ENCODE assay signal across 8 mouse cellular contexts in genomic region chr9:108348290-108348680, GRCm38 (mm10). TPM values are rescaled to one million over a fixed set of nuclear protein-coding genes. Genes with fewer than 3 reads are reported as not detected.
DNase-seq lines count a peak whose midpoint lies in the region; ATAC-seq and TF ChIP-seq lines count a peak whose summit lies in the region.

No protein-coding gene starts in this region.

- H3K27ac ChIP-seq in heart, embryonic 14.5 days (replicated peaks in 1 of 2; ENCODE audit: control insufficient read depth in 1 of 2, insufficient read depth in 1 of 2, low read depth in 2 of 2, low read length in 2 of 2): peak overlapping the region; percentile 88 to 96
- no peak overlapping the region for H3K27ac ChIP-seq in ES-E14 (ENCODE audit: insufficient read depth, low read depth, low read length, poor library complexity, severe bottlenecking)
- H3K27ac ChIP-seq in forebrain, embryonic 15.5 days (replicated peaks): peak overlapping the region; percentile 96
- H3K27ac ChIP-seq in liver, embryonic 16.5 days (ENCODE audit: low read length): peak overlapping the region; percentile 99

- peaks cover 0 to 9% of the 10 kb centered on the region in 2 experiments; a peak in 2 of 4 replicates for H3K4me1 ChIP-seq in heart, embryonic 14.5 days (ENCODE audit: control insufficient read depth in 2 of 2, insufficient read depth in 2 of 2, low read length in 2 of 2)
- peaks cover 5% of the 10 kb centered on the region in 2 experiments for H3K4me1 ChIP-seq in ES-E14 (ENCODE audit: control insufficient read depth in 2 of 2, insufficient read depth in 2 of 2, low read length in 2 of 2, poor library complexity in 1 of 2)
- H3K4me1 ChIP-seq in forebrain, embryonic 15.5 days: peaks cover 21% of the 10 kb centered on the region
- H3K4me1 ChIP-seq in liver, embryonic 16.5 days (ENCODE audit: control insufficient read depth, low read depth, low read length): peaks cover 44% of the 10 kb centered on the region

- H3K9me3 ChIP-seq in heart, embryonic 14.5 days (ENCODE audit: control insufficient read depth, low read length): no peaks in the 10 kb centered on the region
- no peaks in the 10 kb centered on the region for H3K9me3 ChIP-seq in ES-E14 (ENCODE audit: control insufficient read depth, insufficient read depth, low read depth, low read length)
- no peaks in the 10 kb centered on the region for H3K9me3 ChIP-seq in forebrain, embryonic 15.5 days
- H3K9me3 ChIP-seq in liver, embryonic 16.5 days (replicated peaks; ENCODE audit: control insufficient read depth, low read length): no peaks in the 10 kb centered on the region

- WGBS in heart, embryonic 14.5 days: 4% methylated on average over 14 of the region's 14 CpGs
- WGBS in forebrain, embryonic 15.5 days: 8% methylated on average over 14 of the region's 14 CpGs
- under 1% methylated on average over 14 of the region's 14 CpGs for WGBS in liver, embryonic 16.5 days (ENCODE audit: insufficient replicate concordance)

- intact Hi-C loops in heart, postnatal 10 days (cut with DNase I): no loop called here

- DNase-seq in heart, postnatal 10 days: no peak
- DNase-seq in ES-E14 (ENCODE audit: low read depth, low spot score): no peak
- DNase-seq in spleen, postnatal 14 days (ENCODE audit: low spot score in 2 of 2): no peak
- no peak for DNase-seq in embryo, embryonic 11 days

- H3K9ac ChIP-seq in heart, embryonic 14.5 days (ENCODE audit: low read length): peak overlapping the region; percentile 78
- peak overlapping the region; percentile 76 for H3K9ac ChIP-seq in ES-E14 (ENCODE audit: insufficient read depth, low read depth, low read length, poor library complexity, severe bottlenecking)
- H3K9ac ChIP-seq in forebrain, embryonic 15.5 days (replicated peaks): peak overlapping the region; percentile 92
- peak overlapping the region; percentile 88 for H3K9ac ChIP-seq in liver, embryonic 16.5 days (ENCODE audit: low read depth, low read length)

- no peaks in the 10 kb centered on the region for H3K27me3 ChIP-seq in heart, embryonic 14.5 days (ENCODE audit: control insufficient read depth, insufficient read depth, low read length)
- no peaks in the 10 kb centered on the region for H3K27me3 ChIP-seq in forebrain, embryonic 15.5 days
- no peaks in the 10 kb centered on the region for H3K27me3 ChIP-seq in liver, embryonic 16.5 days (ENCODE audit: control insufficient read depth, insufficient read depth, low read depth, low read length)

- peaks cover 34% of the 10 kb centered on the region for H3K36me3 ChIP-seq in heart, embryonic 14.5 days (ENCODE audit: control insufficient read depth, insufficient read depth, low read length)
- peaks cover 12% of the 10 kb centered on the region for H3K36me3 ChIP-seq in ES-E14 (ENCODE audit: control insufficient read depth, insufficient read depth, low read length, poor library complexity, severe bottlenecking)
- peaks cover 36% of the 10 kb centered on the region for H3K36me3 ChIP-seq in forebrain, embryonic 15.5 days
- H3K36me3 ChIP-seq in liver, embryonic 16.5 days (ENCODE audit: control insufficient read depth, insufficient read depth): peaks cover 27% of the 10 kb centered on the region

- peak overlapping the region; percentile 58 to 97 for H3K4me3 ChIP-seq in heart, embryonic 14.5 days (ENCODE audit: control insufficient read depth in 1 of 2, insufficient read depth in 1 of 2, low read depth in 1 of 2, low read length in 2 of 2)
- peak overlapping the region; percentile 74 to 83 for H3K4me3 ChIP-seq in ES-E14 (ENCODE audit: insufficient read depth in 1 of 2, low read depth in 1 of 2, low read length in 2 of 2, poor library complexity in 1 of 2, severe bottlenecking in 1 of 2)
- H3K4me3 ChIP-seq in forebrain, embryonic 15.5 days: peak overlapping the region; percentile 75
- peak overlapping the region; percentile 84 for H3K4me3 ChIP-seq in liver, embryonic 16.5 days (ENCODE audit: low read depth, low read length)

- in situ Hi-C loops in ES-E14 (cut with MboI; ENCODE audit: low sequenced_read_pairs in 2 of 2, unreplicated experiment in 2 of 2): no loop called here

- ATAC-seq in heart, embryonic 14.5 days (ENCODE audit: insufficient number of reproducible peaks, insufficient read depth, low FRiP score, low read depth): no peak
- no peak for ATAC-seq in forebrain, embryonic 15.5 days (replicated peaks)
- no peak for ATAC-seq in liver, embryonic 16.5 days (ENCODE audit: low read depth)
- no peak for ATAC-seq in erythroid progenitor cell, adult 5-6 weeks (replicated peaks; ENCODE audit: low FRiP score, poor library complexity, severe bottlenecking)

- peak overlapping the region; percentile 80 for H3K4me2 ChIP-seq in heart, embryonic 14.5 days (ENCODE audit: low read length)
- peak overlapping the region; percentile 55 for H3K4me2 ChIP-seq in forebrain, embryonic 15.5 days (replicated peaks)
- peak overlapping the region; percentile 71 for H3K4me2 ChIP-seq in liver, embryonic 16.5 days (ENCODE audit: low read depth, low read length)

TF ChIP-seq in ES-E14, 5 proteins besides CTCF, POLR2A, EP300 and RAD21:
- no peak for TF ChIP-seq ZC3H11A (IDR thresholded peaks at IDR 0.05; ENCODE audit: borderline replicate concordance, low read depth, low read length)

RNA-seq across cellular contexts. Expression of gene Usp4, which starts 0.6 kb away (rescaled TPM):
- polyA plus RNA-seq in heart, embryonic 14.5 days (2014; fragmentation: Nextera tagmentation; extraction: Ambion mirVana): 88.6 and 90.1 TPM in 2 replicates
- 10 to 100 TPM; 94.3 to 95.7 TPM for total RNA-seq in heart, postnatal 10 days (2021)
- total RNA-seq in ES-E14 (2012; rRNA removed): 64.2 and 69.1 TPM in 2 replicates
- polyA plus RNA-seq in forebrain, embryonic 15.5 days (2015; fragmentation: Nextera tagmentation; extraction: Ambion mirVana): 138 and 140 TPM in 2 replicates
- 61.7 and 68.8 TPM in 2 replicates for polyA plus RNA-seq in liver, embryonic 16.5 days (2015; fragmentation: Nextera tagmentation; extraction: Ambion mirVana)
- 162 and 251 TPM in 2 replicates for total RNA-seq in erythroid progenitor cell, adult 5-6 weeks (2015; ENCODE audit: low replicate concordance)
- 123 and 148 TPM in 2 replicates for total RNA-seq in erythroid progenitor cell, adult 5-6 weeks (2017; ENCODE audit: low replicate concordance)

RNA-seq across cellular contexts. Expression of gene Gpx1, which starts 9.6 kb away (rescaled TPM):
- polyA plus RNA-seq in heart, embryonic 14.5 days (2014; fragmentation: Nextera tagmentation; extraction: Ambion mirVana): 694 and 725 TPM in 2 replicates
- total RNA-seq in heart, postnatal 10 days (2021): 100 to 1,000 TPM; 152 to 166 TPM
- 797 and 939 TPM in 2 replicates for total RNA-seq in ES-E14 (2012; rRNA removed)
- 383 and 395 TPM in 2 replicates for polyA plus RNA-seq in forebrain, embryonic 15.5 days (2015; fragmentation: Nextera tagmentation; extraction: Ambion mirVana)
- polyA plus RNA-seq in liver, embryonic 16.5 days (2015; fragmentation: Nextera tagmentation; extraction: Ambion mirVana): 5,943 and 6,062 TPM in 2 replicates
- total RNA-seq in erythroid progenitor cell, adult 5-6 weeks (2015; ENCODE audit: low replicate concordance): 4,218 and 4,387 TPM in 2 replicates
- 2,703 and 2,741 TPM in 2 replicates for total RNA-seq in erythroid progenitor cell, adult 5-6 weeks (2017; ENCODE audit: low replicate concordance)

RNA-seq across cellular contexts. Expression of gene Tcta, which starts 42.3 kb away (rescaled TPM):
- polyA plus RNA-seq in heart, embryonic 14.5 days (2014; fragmentation: Nextera tagmentation; extraction: Ambion mirVana): 36.5 and 39.4 TPM in 2 replicates
- total RNA-seq in heart, postnatal 10 days (2021): 10 to 100 TPM; 24.4 to 30.0 TPM
- total RNA-seq in ES-E14 (2012; rRNA removed): 10.0 and 11.0 TPM in 2 replicates
- 35.2 and 36.6 TPM in 2 replicates for polyA plus RNA-seq in forebrain, embryonic 15.5 days (2015; fragmentation: Nextera tagmentation; extraction: Ambion mirVana)
- polyA plus RNA-seq in liver, embryonic 16.5 days (2015; fragmentation: Nextera tagmentation; extraction: Ambion mirVana): 14.9 and 15.2 TPM in 2 replicates
- 5.9 and 11.5 TPM in 2 replicates for total RNA-seq in erythroid progenitor cell, adult 5-6 weeks (2015; ENCODE audit: low replicate concordance)
- total RNA-seq in erythroid progenitor cell, adult 5-6 weeks (2017; ENCODE audit: low replicate concordance): 2.3 and 2.4 TPM in 2 replicates

RNA-seq across cellular contexts. Expression of gene Rhoa, which starts 42.4 kb away (rescaled TPM):
- polyA plus RNA-seq in heart, embryonic 14.5 days (2014; fragmentation: Nextera tagmentation; extraction: Ambion mirVana): 229 and 289 TPM in 2 replicates
- 100 to 1,000 TPM; 328 to 329 TPM for total RNA-seq in heart, postnatal 10 days (2021)
- 82.9 and 125 TPM in 2 replicates for total RNA-seq in ES-E14 (2012; rRNA removed)
- 296 and 306 TPM in 2 replicates for polyA plus RNA-seq in forebrain, embryonic 15.5 days (2015; fragmentation: Nextera tagmentation; extraction: Ambion mirVana)
- polyA plus RNA-seq in liver, embryonic 16.5 days (2015; fragmentation: Nextera tagmentation; extraction: Ambion mirVana): 190 and 213 TPM in 2 replicates
- 157 and 175 TPM in 2 replicates for total RNA-seq in erythroid progenitor cell, adult 5-6 weeks (2015; ENCODE audit: low replicate concordance)
- total RNA-seq in erythroid progenitor cell, adult 5-6 weeks (2017; ENCODE audit: low replicate concordance): 253 and 313 TPM in 2 replicates

RNA-seq across cellular contexts. Expression of gene 1700102P08Rik, which starts 44.3 kb away (rescaled TPM):
- 0.43 TPM in 2 replicates for polyA plus RNA-seq in heart, embryonic 14.5 days (2014; fragmentation: Nextera tagmentation; extraction: Ambion mirVana)
- under 1 TPM; 0.31 to 0.74 TPM for total RNA-seq in heart, postnatal 10 days (2021)
- 1.3 and 1.5 TPM in 2 replicates for total RNA-seq in ES-E14 (2012; rRNA removed)
- polyA plus RNA-seq in forebrain, embryonic 15.5 days (2015; fragmentation: Nextera tagmentation; extraction: Ambion mirVana): 1.6 and 2.4 TPM in 2 replicates
- 0.60 and 0.70 TPM in 2 replicates for polyA plus RNA-seq in liver, embryonic 16.5 days (2015; fragmentation: Nextera tagmentation; extraction: Ambion mirVana)
- total RNA-seq in erythroid progenitor cell, adult 5-6 weeks (2015; ENCODE audit: low replicate concordance): 2.1 and 2.2 TPM in 2 replicates
- 1.2 and 4.6 TPM in 2 replicates for total RNA-seq in erythroid progenitor cell, adult 5-6 weeks (2017; ENCODE audit: low replicate concordance)
